ENCODE assay signal across 24 mouse cellular contexts in genomic region chr6:112330520-112331222, GRCm38 (mm10). TPM values are rescaled to one million over a fixed set of nuclear protein-coding genes. Genes with fewer than 3 reads are reported as not detected.
DNase-seq lines count a peak whose midpoint lies in the region; ATAC-seq and TF ChIP-seq lines count a peak whose summit lies in the region.
"Had no signal": no experiment of that assay in that cellular context is flagged by ENCODE, and none has a peak within 500 bp of the region (broad histone marks: within the 10 kb centered on the region; RNA-seq: fewer than 3 reads in every experiment).

No protein-coding gene starts in this region.

- H3K9ac ChIP-seq in forebrain, postnatal 0 days: no peak overlapping the region
- no peak overlapping the region for H3K9ac ChIP-seq in forebrain, embryonic 14.5 days (ENCODE audit: low read length)
- H3K9ac ChIP-seq: embryonic facial prominence, embryonic 12.5 days; heart, embryonic 13.5 days had no signal

- no peak overlapping the region for H3K4me3 ChIP-seq in forebrain, embryonic 10.5 days
- no peak overlapping the region for H3K4me3 ChIP-seq in forebrain, postnatal 0 days (ENCODE audit: low read depth, low read length)
- no peak overlapping the region for H3K4me3 ChIP-seq in forebrain, embryonic 14.5 days (ENCODE audit: low read depth, low read length)
- H3K4me3 ChIP-seq: embryonic facial prominence, embryonic 12.5 days; gastrocnemius, adult 2 months; heart, embryonic 13.5 days had no signal

- no peak for TF ChIP-seq CTCF in forebrain, postnatal 0 days (IDR thresholded peaks at IDR 0.05; ENCODE audit: low read depth)
- no peak for TF ChIP-seq CTCF in brain, embryonic 14.5 days (IDR thresholded peaks at IDR 0.05; ENCODE audit: borderline replicate concordance, extremely low read depth, insufficient read depth, insufficient read length)

- WGBS in forebrain, embryonic 10.5 days: 79% methylated on average over 5 of the region's 5 CpGs
- 34% methylated on average over 5 of the region's 5 CpGs for WGBS in forebrain, postnatal 0 days
- 27% methylated on average over 5 of the region's 5 CpGs for WGBS in forebrain, embryonic 14.5 days

- 0 out of 2 replicates have a peak overlapping the region, but pooled peaks have one; percentile 12 for H3K27ac ChIP-seq in forebrain, embryonic 10.5 days
- no peak overlapping the region for H3K27ac ChIP-seq in forebrain, postnatal 0 days (ENCODE audit: low read depth, low read length)
- H3K27ac ChIP-seq in forebrain, embryonic 14.5 days (ENCODE audit: low read depth, low read length): no peak overlapping the region
- H3K27ac ChIP-seq: embryonic facial prominence, embryonic 12.5 days; gastrocnemius, adult 2 months; heart, embryonic 13.5 days had no signal

- no peaks in the 10 kb centered on the region for H3K9me3 ChIP-seq in forebrain, embryonic 10.5 days
- no peaks in the 10 kb centered on the region for H3K9me3 ChIP-seq in forebrain, postnatal 0 days (ENCODE audit: low read length)
- no peaks in the 10 kb centered on the region for H3K9me3 ChIP-seq in forebrain, embryonic 14.5 days (replicated peaks; ENCODE audit: control insufficient read depth, low read length)
- H3K9me3 ChIP-seq: embryonic facial prominence, embryonic 12.5 days; heart, embryonic 13.5 days had no signal

- no peaks in the 10 kb centered on the region for H3K36me3 ChIP-seq in forebrain, embryonic 10.5 days (replicated peaks)
- no peaks in the 10 kb centered on the region for H3K36me3 ChIP-seq in forebrain, postnatal 0 days (ENCODE audit: insufficient read depth)
- no peaks in the 10 kb centered on the region for H3K36me3 ChIP-seq in forebrain, embryonic 14.5 days (ENCODE audit: control insufficient read depth, insufficient read depth, low read length)
- H3K36me3 ChIP-seq: embryonic facial prominence, embryonic 12.5 days; G1E had no signal

- H3K27me3 ChIP-seq in forebrain, embryonic 10.5 days (ENCODE audit: poor library complexity, severe bottlenecking): no peaks in the 10 kb centered on the region
- no peaks in the 10 kb centered on the region for H3K27me3 ChIP-seq in forebrain, postnatal 0 days (ENCODE audit: insufficient read depth, low read length)
- no peaks in the 10 kb centered on the region for H3K27me3 ChIP-seq in forebrain, embryonic 14.5 days (replicated peaks; ENCODE audit: control insufficient read depth, insufficient read depth, low read length)
- H3K27me3 ChIP-seq: embryonic facial prominence, embryonic 12.5 days; heart, embryonic 13.5 days had no signal

- no peak overlapping the region for H3K4me2 ChIP-seq in forebrain, postnatal 0 days (ENCODE audit: low read depth)
- no peak overlapping the region for H3K4me2 ChIP-seq in forebrain, embryonic 14.5 days (ENCODE audit: low read length)
- H3K4me2 ChIP-seq: embryonic facial prominence, embryonic 12.5 days; heart, embryonic 13.5 days had no signal

- peaks cover 19% of the 10 kb centered on the region for H3K4me1 ChIP-seq in forebrain, embryonic 10.5 days
- no peaks in the 10 kb centered on the region for H3K4me1 ChIP-seq in forebrain, postnatal 0 days (ENCODE audit: insufficient read depth)
- peaks cover 3% of the 10 kb centered on the region; the same call in 1 of the 2 replicates for H3K4me1 ChIP-seq in forebrain, embryonic 14.5 days (ENCODE audit: control insufficient read depth, insufficient read depth, low read length)
- H3K4me1 ChIP-seq: embryonic facial prominence, embryonic 12.5 days had no signal

- DNase-seq in forebrain, embryonic 10.5 days (ENCODE audit: extremely low spot score, low spot score): no peak
- no peak for DNase-seq in forebrain, postnatal 0 days
- peak; percentile 85 for DNase-seq in Muller cell, postnatal 12 days (ENCODE audit: inconsistent ontology term)
- peak; percentile 78 for DNase-seq in brain, embryonic 14.5 days (ENCODE audit: low read depth)
- peak; percentile 53 for DNase-seq in forebrain, embryonic 14.5 days (ENCODE audit: low spot score)
- DNase-seq in right cerebral cortex, postnatal 10 days (ENCODE audit: low spot score in 2 of 2): no peak
- DNase-seq: adrenal gland, adult 2 months; adrenal gland, postnatal 25 days; B cell, adult 2 months; cerebellum, adult 11 months; cerebellum, adult 8-10 months; cerebellum, postnatal 25 days; gastrocnemius, adult 2 months; gastrocnemius, postnatal 36 days; heart, postnatal 36 days had no signal

- no peak for TF ChIP-seq POLR2A in brain, embryonic 14.5 days (IDR thresholded peaks at IDR 0.05; ENCODE audit: borderline replicate concordance, extremely low read depth, insufficient read depth, insufficient read length, poor library complexity, severe bottlenecking)

- no peak for ATAC-seq in forebrain, postnatal 0 days
- peak; percentile 58; the same call in 1 of the 2 replicates for ATAC-seq in forebrain, embryonic 14.5 days
- ATAC-seq in erythroid progenitor cell, adult 5-6 weeks (replicated peaks; ENCODE audit: low FRiP score, poor library complexity, severe bottlenecking): no peak
- ATAC-seq in megakaryocyte progenitor cell, adult 5-6 weeks (replicated peaks; ENCODE audit: poor library complexity): no peak
- ATAC-seq: CD4-positive, CD25-positive, alpha-beta regulatory T cell, adult 4 months; hindbrain, embryonic 16.5 days; inflammation-experienced regulatory T-cells, adult 6 months; intestine, postnatal 0 days had no signal

RNA-seq across cellular contexts. Expression of gene Lmcd1, which starts 57.1 kb away (rescaled TPM):
- 1.1 and 2.3 TPM in 2 replicates for polyA plus RNA-seq in forebrain, embryonic 10.5 days (2016; fragmentation: Nextera tagmentation; extraction: Ambion mirVana)
- total RNA-seq in forebrain, postnatal 0 days (2014; rRNA removed): 6.8 and 6.9 TPM in 2 replicates
- 7.3 and 8.4 TPM in 2 replicates for polyA plus RNA-seq in forebrain, postnatal 0 days (2015; fragmentation: Nextera tagmentation; extraction: Ambion mirVana)
- polyA plus RNA-seq in brain, embryonic 14.5 days (2012; rRNA removed): 6.5 and 7.5 TPM in 2 replicates
- polyA plus RNA-seq in forebrain, embryonic 14.5 days (2014; fragmentation: Nextera tagmentation; extraction: Ambion mirVana): 16.2 and 16.7 TPM in 2 replicates
- not detected in 2 replicates for total RNA-seq in erythroid progenitor cell, adult 5-6 weeks (2015; ENCODE audit: low replicate concordance)
- total RNA-seq in erythroid progenitor cell, adult 5-6 weeks (2017; ENCODE audit: low replicate concordance): not detected in 2 replicates
- total RNA-seq in megakaryocyte progenitor cell, adult 5-6 weeks (2015): 0.35 and 0.44 TPM in 2 replicates
- total RNA-seq in megakaryocyte progenitor cell, adult 5-6 weeks (2017): 0.17 and 2.3 TPM in 2 replicates
- polyA plus RNA-seq: CD4-positive, CD25-positive, alpha-beta regulatory T cell, adult 4 months; G1E; inflammation-experienced regulatory T-cells, adult 6 months had no signal

RNA-seq across cellular contexts. Expression of gene Ssu2, which starts 57.2 kb away (rescaled TPM):
- 0.14 and 0.55 TPM in 2 replicates for polyA plus RNA-seq in forebrain, embryonic 10.5 days (2016; fragmentation: Nextera tagmentation; extraction: Ambion mirVana)
- 0.29 TPM in 1 of 2 replicates, not detected in the other for total RNA-seq in forebrain, postnatal 0 days (2014; rRNA removed)
- 0.25 and 0.44 TPM in 2 replicates for polyA plus RNA-seq in forebrain, postnatal 0 days (2015; fragmentation: Nextera tagmentation; extraction: Ambion mirVana)
- polyA plus RNA-seq in brain, embryonic 14.5 days (2012; rRNA removed): 0.14 and 0.45 TPM in 2 replicates
- 0.11 TPM in 1 of 2 replicates, not detected in the other for polyA plus RNA-seq in forebrain, embryonic 14.5 days (2014; fragmentation: Nextera tagmentation; extraction: Ambion mirVana)
- not detected in 2 replicates for total RNA-seq in erythroid progenitor cell, adult 5-6 weeks (2015; ENCODE audit: low replicate concordance)
- not detected in 2 replicates for total RNA-seq in erythroid progenitor cell, adult 5-6 weeks (2017; ENCODE audit: low replicate concordance)
- total RNA-seq in megakaryocyte progenitor cell, adult 5-6 weeks (2015): not detected in 2 replicates
- not detected in 2 replicates for total RNA-seq in megakaryocyte progenitor cell, adult 5-6 weeks (2017)
- total RNA-seq: G1E had no signal
- polyA plus RNA-seq: CD4-positive, CD25-positive, alpha-beta regulatory T cell, adult 4 months; G1E; inflammation-experienced regulatory T-cells, adult 6 months had no signal

Comparison
In these comparisons a context has a peak if more than half of its experiments do, and no peak if none do; other contexts are left out.
1. DNase-seq: peak in Muller cell, postnatal 12 days (single experiment), brain, embryonic 14.5 days (single experiment) and forebrain, embryonic 14.5 days (single experiment); none in forebrain, embryonic 10.5 days (single experiment), forebrain, postnatal 0 days (single experiment) and right cerebral cortex, postnatal 10 days (0 of 2).